Comparison of ENCODE assay signal across 21 mouse cellular contexts in genomic region chr5:122139771-122140170, GRCm38 (mm10). TPM values are rescaled to one million over a fixed set of nuclear protein-coding genes. Genes with fewer than 3 reads are reported as not detected.
"Had no signal": no experiment of that assay in that cellular context is flagged by ENCODE, and none has a peak within 500 bp of the region (broad histone marks: within the 10 kb centered on the region; RNA-seq: fewer than 3 reads in every experiment).

No protein-coding gene starts in this region.

RNA-seq across cellular contexts. Expression of gene Ccdc63, which starts 0.9 kb away (rescaled TPM):
- total RNA-seq: gastrocnemius, adult 18-20 months; gastrocnemius, adult 2 months; gastrocnemius, postnatal 10 days; gastrocnemius, postnatal 14 days; gastrocnemius, postnatal 25 days; gastrocnemius, postnatal 36 days; heart, adult 18-20 months had no signal
- polyA plus RNA-seq: embryonic facial prominence, embryonic 10.5 days; embryonic facial prominence, embryonic 11.5 days; embryonic facial prominence, embryonic 12.5 days; embryonic facial prominence, embryonic 13.5 days; erythroblast, embryonic 14.5 days; forebrain, embryonic 10.5 days; forebrain, embryonic 11.5 days; forebrain, embryonic 12.5 days; forebrain, embryonic 13.5 days; forebrain, embryonic 14.5 days; forebrain, embryonic 15.5 days; forebrain, embryonic 16.5 days had no signal

RNA-seq across cellular contexts. Expression of gene Myl2, which starts 39.0 kb away (rescaled TPM):
- total RNA-seq: common myeloid progenitor, adult 5-6 weeks; granulocyte monocyte progenitor cell, adult 5-6 weeks had no signal
- polyA plus RNA-seq: embryonic facial prominence, embryonic 10.5 days; embryonic facial prominence, embryonic 13.5 days; erythroblast, embryonic 14.5 days; forebrain, embryonic 10.5 days; forebrain, embryonic 11.5 days had no signal
